In the genomic region with DNA sequence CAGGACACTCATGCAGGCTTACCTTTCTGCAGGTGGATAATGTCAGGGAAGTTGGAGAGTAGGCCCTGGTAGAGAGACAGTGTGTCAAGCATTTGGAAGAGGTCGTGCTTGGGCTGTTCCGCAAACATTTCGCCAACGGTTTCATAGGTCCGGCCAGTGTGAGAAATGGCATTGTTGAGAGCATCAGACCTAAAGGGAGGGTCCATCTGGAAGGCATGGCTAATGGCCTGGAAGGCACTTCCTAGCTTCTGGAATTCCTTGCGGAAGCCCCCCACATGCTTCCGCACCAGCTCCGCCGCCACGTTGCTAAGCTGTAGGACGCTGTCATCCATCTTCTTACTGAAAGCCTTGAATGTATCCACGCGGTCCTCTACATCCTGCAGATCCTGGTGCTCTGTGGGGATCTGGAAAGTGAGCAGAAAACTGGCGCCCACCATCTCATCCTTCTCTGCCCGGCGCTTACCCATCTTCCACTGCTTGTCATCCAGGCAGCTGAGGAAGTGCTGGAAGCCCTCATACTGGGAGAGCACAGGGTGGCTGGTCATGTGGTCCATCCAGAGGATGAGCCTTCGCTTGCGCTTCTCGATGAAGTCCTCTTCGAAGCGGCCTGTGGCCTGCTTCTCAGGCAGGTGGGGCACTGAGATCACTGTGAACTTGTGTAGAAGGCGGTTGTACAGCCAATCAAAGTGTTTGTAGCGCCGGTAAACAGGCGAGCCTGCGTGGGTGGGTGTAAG, we compare ENCODE assay signal across 10 mouse cellular contexts. TPM values are rescaled to one million over a fixed set of nuclear protein-coding genes. Genes with fewer than 3 reads are reported as not detected.
A peak's percentile ranks its signal among the peaks of the same experiment; 100 is the strongest.
DNase-seq lines count a peak whose midpoint lies in the region; ATAC-seq and TF ChIP-seq lines count a peak whose summit lies in the region.
"Had no signal": no experiment of that assay in that cellular context is flagged by ENCODE, and none has a peak within 500 bp of the region (broad histone marks: within the 10 kb centered on the region; RNA-seq: fewer than 3 reads in every experiment).

No protein-coding gene starts in this region.

- peak overlapping the region; percentile 45 for H3K27ac ChIP-seq in liver, adult 2 months (replicated peaks; ENCODE audit: insufficient read depth, low read depth, low read length)
- H3K27ac ChIP-seq in forebrain, embryonic 14.5 days (ENCODE audit: low read depth, low read length) = no peak overlapping the region
- H3K27ac ChIP-seq in limb, embryonic 13.5 days = peak overlapping the region; percentile 44; the same call in 1 of the 2 replicates
- peak overlapping the region; percentile 78 for H3K27ac ChIP-seq in stomach, embryonic 15.5 days

- no peak for TF ChIP-seq POLR2A in liver, adult 2 months (IDR thresholded peaks at IDR 0.05; ENCODE audit: extremely low read depth, insufficient read depth, low read length)

- H3K79me2 ChIP-seq in liver, adult 2 months (ENCODE audit: control insufficient read depth, insufficient read depth, low read length) = peaks cover 19% of the 10 kb centered on the region; the same call in 1 of the 2 replicates

- TF ChIP-seq CTCF in liver, adult 2 months (IDR thresholded peaks at IDR 0.05; ENCODE audit: low read depth, low read length) = no peak

- H3K4me2 ChIP-seq in forebrain, embryonic 14.5 days (ENCODE audit: low read length) = peak overlapping the region; percentile 31
- H3K4me2 ChIP-seq in limb, embryonic 13.5 days (replicated peaks) = peak overlapping the region; percentile 89
- H3K4me2 ChIP-seq in stomach, embryonic 15.5 days = peak overlapping the region; percentile 83

- H3K27me3 ChIP-seq in liver, adult 2 months (ENCODE audit: control insufficient read depth, insufficient read depth, low read length) = no peaks in the 10 kb centered on the region
- H3K27me3 ChIP-seq in forebrain, embryonic 14.5 days (replicated peaks; ENCODE audit: control insufficient read depth, insufficient read depth, low read length) = no peaks in the 10 kb centered on the region
- H3K27me3 ChIP-seq in limb, embryonic 13.5 days = 0 out of 2 replicates have a peak, but pooled peaks cover 3% of the 10 kb centered on the region
- H3K27me3 ChIP-seq in stomach, embryonic 15.5 days (replicated peaks) = no peaks in the 10 kb centered on the region
- H3K27me3 ChIP-seq: Patski had no signal

- ATAC-seq in forebrain, embryonic 14.5 days = no peak
- no peak for ATAC-seq in limb, embryonic 13.5 days (ENCODE audit: low FRiP score, low read depth)
- no peak for ATAC-seq in stomach, embryonic 15.5 days (ENCODE audit: insufficient read depth, low FRiP score, low read depth)

- H3K9me3 ChIP-seq in forebrain, embryonic 14.5 days (replicated peaks; ENCODE audit: control insufficient read depth, low read length) = no peaks in the 10 kb centered on the region
- H3K9me3 ChIP-seq in limb, embryonic 13.5 days = peaks cover 7% of the 10 kb centered on the region
- no peaks in the 10 kb centered on the region for H3K9me3 ChIP-seq in stomach, embryonic 15.5 days

- no peak for DNase-seq in liver, adult 2 months (ENCODE audit: extremely low read depth, low read depth, low spot score)
- DNase-seq in liver = no peak
- no peak for DNase-seq in forebrain, embryonic 14.5 days (ENCODE audit: low spot score)
- DNase-seq in gastrocnemius, adult 18-20 months (ENCODE audit: low spot score) = no peak
- no peak for DNase-seq in urinary bladder, postnatal 25 days (ENCODE audit: low spot score)
- no peak for DNase-seq in natural killer cell, adult 2 months (ENCODE audit: low spot score in 2 of 2)

- H3K36me3 ChIP-seq in liver, adult 2 months (ENCODE audit: control insufficient read depth, insufficient read depth, low read length) = no peaks in the 10 kb centered on the region; the same call in 1 of the 2 replicates
- no peaks in the 10 kb centered on the region for H3K36me3 ChIP-seq in forebrain, embryonic 14.5 days (ENCODE audit: control insufficient read depth, insufficient read depth, low read length)
- H3K36me3 ChIP-seq in limb, embryonic 13.5 days = peaks cover 49% of the 10 kb centered on the region
- peaks cover 6% of the 10 kb centered on the region for H3K36me3 ChIP-seq in stomach, embryonic 15.5 days

- peak overlapping the region; percentile 36 for H3K4me3 ChIP-seq in liver, adult 2 months (ENCODE audit: insufficient read depth, low read depth, low read length)
- H3K4me3 ChIP-seq in forebrain, embryonic 14.5 days (ENCODE audit: low read depth, low read length) = no peak overlapping the region
- peak overlapping the region; percentile 79 for H3K4me3 ChIP-seq in limb, embryonic 13.5 days
- H3K4me3 ChIP-seq in stomach, embryonic 15.5 days (replicated peaks) = peak overlapping the region; percentile 37
- H3K4me3 ChIP-seq: erythroblast, embryonic 14.5 days had no signal

- peak overlapping the region; percentile 39 for H3K9ac ChIP-seq in liver, adult 2 months (ENCODE audit: low read depth, low read length)
- no peak overlapping the region for H3K9ac ChIP-seq in forebrain, embryonic 14.5 days (ENCODE audit: low read length)
- H3K9ac ChIP-seq in limb, embryonic 13.5 days = peak overlapping the region; percentile 73
- H3K9ac ChIP-seq in stomach, embryonic 15.5 days = no peak overlapping the region

- peaks cover 37% of the 10 kb centered on the region for H3K4me1 ChIP-seq in liver, adult 2 months (ENCODE audit: control insufficient read depth, insufficient read depth, low read length)
- H3K4me1 ChIP-seq in forebrain, embryonic 14.5 days (ENCODE audit: control insufficient read depth, insufficient read depth, low read length) = peaks cover 19% of the 10 kb centered on the region
- peaks cover 53% of the 10 kb centered on the region for H3K4me1 ChIP-seq in limb, embryonic 13.5 days
- H3K4me1 ChIP-seq in stomach, embryonic 15.5 days = peaks cover 51% of the 10 kb centered on the region

- WGBS in liver, adult 2 months = 75% methylated on average over 26 of the region's 26 CpGs
- WGBS in forebrain, embryonic 14.5 days = 92% methylated on average over 26 of the region's 26 CpGs
- 88% methylated on average over 26 of the region's 26 CpGs for WGBS in limb, embryonic 13.5 days
- 69% methylated on average over 26 of the region's 26 CpGs for WGBS in stomach, embryonic 15.5 days

RNA-seq across cellular contexts. Expression of a gene that starts 2.7 kb away (rescaled TPM):
- total RNA-seq in liver, adult 2 months (2014; rRNA removed) = 7.6 and 8.8 TPM in 2 replicates
- polyA plus RNA-seq in liver, adult 2 months (2012; rRNA removed) = 8.9 and 10.5 TPM in 2 replicates
- 1.7 and 1.9 TPM in 2 replicates for polyA plus RNA-seq in forebrain, embryonic 14.5 days (2014; fragmentation: Nextera tagmentation; extraction: Ambion mirVana)
- 12.0 and 13.1 TPM in 2 replicates for polyA plus RNA-seq in limb, embryonic 13.5 days (2015; fragmentation: Nextera tagmentation; extraction: Ambion mirVana)
- 9.3 and 10.7 TPM in 2 replicates for polyA plus RNA-seq in stomach, embryonic 15.5 days (2015; fragmentation: Nextera tagmentation; extraction: Ambion mirVana)
- total RNA-seq in gastrocnemius, adult 18-20 months (2021) = 1 to 10 TPM; 2.1 to 3.3 TPM
- polyA plus RNA-seq: erythroblast, embryonic 14.5 days had no signal

RNA-seq across cellular contexts. Expression of a gene that starts 11.8 kb away (rescaled TPM):
- total RNA-seq in liver, adult 2 months (2014; rRNA removed) = 35.8 and 45.6 TPM in 2 replicates
- polyA plus RNA-seq in liver, adult 2 months (2012; rRNA removed) = 145 and 151 TPM in 2 replicates
- 91.1 and 100 TPM in 2 replicates for polyA plus RNA-seq in forebrain, embryonic 14.5 days (2014; fragmentation: Nextera tagmentation; extraction: Ambion mirVana)
- polyA plus RNA-seq in limb, embryonic 13.5 days (2015; fragmentation: Nextera tagmentation; extraction: Ambion mirVana) = 87.6 and 88.8 TPM in 2 replicates
- polyA plus RNA-seq in stomach, embryonic 15.5 days (2015; fragmentation: Nextera tagmentation; extraction: Ambion mirVana) = 79.3 and 86.5 TPM in 2 replicates
- total RNA-seq in gastrocnemius, adult 18-20 months (2021) = 10 to 100 TPM; 46.7 to 51.6 TPM

RNA-seq across cellular contexts. Expression of a gene that starts 25.2 kb away (rescaled TPM):
- 7.2 and 8.4 TPM in 2 replicates for total RNA-seq in liver, adult 2 months (2014; rRNA removed)
- polyA plus RNA-seq in liver, adult 2 months (2012; rRNA removed) = 3.7 and 4.2 TPM in 2 replicates
- 27.4 and 29.1 TPM in 2 replicates for polyA plus RNA-seq in forebrain, embryonic 14.5 days (2014; fragmentation: Nextera tagmentation; extraction: Ambion mirVana)
- polyA plus RNA-seq in limb, embryonic 13.5 days (2015; fragmentation: Nextera tagmentation; extraction: Ambion mirVana) = 29.2 and 29.3 TPM in 2 replicates
- 18.5 and 19.0 TPM in 2 replicates for polyA plus RNA-seq in stomach, embryonic 15.5 days (2015; fragmentation: Nextera tagmentation; extraction: Ambion mirVana)
- total RNA-seq in gastrocnemius, adult 18-20 months (2021) = 10 to 100 TPM; 10.8 to 11.5 TPM
- polyA plus RNA-seq: erythroblast, embryonic 14.5 days had no signal

Comparison
In these comparisons a context has a peak if more than half of its experiments do, and no peak if none do; other contexts are left out.
1. H3K9ac ChIP-seq: peak in liver, adult 2 months (single experiment) and limb, embryonic 13.5 days (single experiment); none in forebrain, embryonic 14.5 days (single experiment) and stomach, embryonic 15.5 days (single experiment).
2. H3K4me2 ChIP-seq: peak in every context shown above with its lines; median percentile 89 in limb, embryonic 13.5 days; 83 in stomach, embryonic 15.5 days; 31 in forebrain, embryonic 14.5 days.